Mouse (Mus musculus): Measurements from ENCODE around the gene Fam193b. TPM values are rescaled to one million over a fixed set of nuclear protein-coding genes. Genes with fewer than 3 reads are reported as not detected.

Fam193b gene
- polyA plus RNA-seq (2017; shearing (Covaris generic)), result 25.6 TPM

DNA sequence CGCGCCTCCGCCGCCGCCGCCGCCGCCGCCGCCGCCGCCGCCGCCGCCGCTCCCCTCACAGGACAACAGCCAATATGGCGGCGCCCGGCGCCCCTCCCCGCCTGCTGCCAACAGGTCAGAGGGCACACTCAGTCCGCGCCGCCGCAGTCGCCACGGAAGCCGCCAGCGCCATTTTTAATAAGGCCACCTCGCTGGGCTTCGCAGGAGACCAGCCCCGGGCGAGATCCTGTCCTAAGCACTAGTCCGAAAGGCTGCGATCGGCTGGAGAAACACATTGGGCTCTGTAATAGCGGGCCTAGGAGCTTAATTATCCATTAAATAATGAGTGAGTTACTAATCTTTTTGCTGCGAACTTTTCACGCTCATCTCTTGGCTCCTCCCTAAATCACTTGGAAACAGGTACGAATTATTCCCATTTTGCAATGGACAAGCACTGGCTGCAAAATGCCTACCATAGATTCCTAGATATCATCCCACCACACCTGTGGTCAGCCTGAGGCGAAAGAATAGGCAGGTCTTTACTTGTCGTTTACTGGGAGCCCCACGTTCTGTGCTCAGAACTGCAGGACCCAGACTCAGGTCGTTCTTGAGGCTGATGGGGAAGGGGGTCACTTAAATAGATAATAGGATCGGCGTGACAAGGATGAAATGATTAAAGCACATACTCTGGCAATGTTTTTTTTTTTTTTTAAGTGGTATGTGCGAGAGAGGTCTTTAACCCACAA lies at the start of gene Fam193b:
Gene Fam193b (minus strand): TSS at position 94 of the 725 bp plus-strand sequence.

DNA sequence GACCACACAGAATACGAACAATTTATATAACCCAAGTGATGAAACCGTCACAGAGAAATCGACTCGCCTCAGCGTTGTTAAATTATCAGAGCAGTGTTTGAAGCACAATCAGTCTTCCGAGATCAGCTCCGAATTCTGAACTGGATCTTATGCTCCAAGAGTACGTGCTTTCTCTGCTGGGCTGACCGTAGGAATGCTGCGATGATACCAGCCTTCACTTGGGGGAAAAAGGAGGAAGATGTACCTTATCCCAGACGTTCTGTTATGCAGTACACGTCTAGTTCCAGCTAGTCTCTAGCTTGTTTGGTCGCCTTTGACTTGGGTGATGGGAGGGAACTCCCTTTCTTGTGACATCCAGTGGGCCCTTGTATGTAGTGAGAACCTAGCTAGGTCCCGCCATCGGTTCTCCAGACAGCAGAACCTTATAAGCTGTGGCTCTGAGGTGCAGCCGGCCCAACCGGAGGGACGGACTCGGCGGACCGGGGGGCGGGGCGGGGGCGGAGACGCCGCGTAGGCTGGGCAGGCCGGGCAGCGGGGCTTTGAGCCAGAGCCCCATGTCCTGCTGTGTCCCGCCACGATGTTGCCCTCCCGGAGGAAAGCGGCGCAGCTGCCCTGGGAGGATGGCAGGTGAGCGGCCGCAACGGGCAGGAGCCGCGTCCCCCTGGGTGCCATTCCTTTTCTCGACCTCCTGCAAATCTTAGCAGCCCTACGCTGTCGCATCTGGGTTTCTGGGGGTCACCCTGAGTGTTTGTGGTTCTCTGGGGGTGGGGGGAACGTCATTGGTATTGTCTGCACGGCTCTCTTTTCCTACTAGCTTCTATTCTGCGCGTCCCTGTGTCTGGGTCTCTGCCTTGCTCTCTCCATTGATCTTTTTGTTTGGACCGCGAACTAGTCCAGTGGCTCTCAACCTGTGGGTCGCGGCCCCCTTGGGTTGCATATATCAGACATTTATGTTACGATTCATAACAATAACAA lies 28.9 kb upstream of the Fam193b start, which contains the start of gene B4galt7:
Gene B4galt7 (plus strand): TSS at position 331 of the 975 bp plus-strand sequence.

DNA sequence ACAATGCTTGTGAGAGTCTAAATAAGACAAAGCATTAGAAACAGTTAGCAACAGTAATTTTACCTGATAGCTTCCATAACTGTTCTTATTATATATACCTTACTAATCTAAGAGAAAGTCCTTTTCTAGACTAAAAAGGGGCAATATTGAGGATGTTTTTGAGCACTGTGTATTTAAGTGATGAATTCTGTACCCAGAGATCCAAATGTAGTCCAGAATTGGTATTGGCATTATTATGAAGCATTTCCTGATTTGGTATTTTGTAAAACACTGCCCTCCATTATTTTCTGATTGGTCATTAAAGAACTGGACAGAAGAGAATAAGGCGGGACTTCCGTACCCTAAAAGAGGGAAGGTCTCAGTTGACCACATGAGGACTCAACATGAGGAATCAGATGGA lies 2.5 kb upstream of the Fam193b start, which contains the start of gene Tmed9:
Gene Tmed9 (plus strand): TSS at position 301 of the 400 bp plus-strand sequence.

DNA sequence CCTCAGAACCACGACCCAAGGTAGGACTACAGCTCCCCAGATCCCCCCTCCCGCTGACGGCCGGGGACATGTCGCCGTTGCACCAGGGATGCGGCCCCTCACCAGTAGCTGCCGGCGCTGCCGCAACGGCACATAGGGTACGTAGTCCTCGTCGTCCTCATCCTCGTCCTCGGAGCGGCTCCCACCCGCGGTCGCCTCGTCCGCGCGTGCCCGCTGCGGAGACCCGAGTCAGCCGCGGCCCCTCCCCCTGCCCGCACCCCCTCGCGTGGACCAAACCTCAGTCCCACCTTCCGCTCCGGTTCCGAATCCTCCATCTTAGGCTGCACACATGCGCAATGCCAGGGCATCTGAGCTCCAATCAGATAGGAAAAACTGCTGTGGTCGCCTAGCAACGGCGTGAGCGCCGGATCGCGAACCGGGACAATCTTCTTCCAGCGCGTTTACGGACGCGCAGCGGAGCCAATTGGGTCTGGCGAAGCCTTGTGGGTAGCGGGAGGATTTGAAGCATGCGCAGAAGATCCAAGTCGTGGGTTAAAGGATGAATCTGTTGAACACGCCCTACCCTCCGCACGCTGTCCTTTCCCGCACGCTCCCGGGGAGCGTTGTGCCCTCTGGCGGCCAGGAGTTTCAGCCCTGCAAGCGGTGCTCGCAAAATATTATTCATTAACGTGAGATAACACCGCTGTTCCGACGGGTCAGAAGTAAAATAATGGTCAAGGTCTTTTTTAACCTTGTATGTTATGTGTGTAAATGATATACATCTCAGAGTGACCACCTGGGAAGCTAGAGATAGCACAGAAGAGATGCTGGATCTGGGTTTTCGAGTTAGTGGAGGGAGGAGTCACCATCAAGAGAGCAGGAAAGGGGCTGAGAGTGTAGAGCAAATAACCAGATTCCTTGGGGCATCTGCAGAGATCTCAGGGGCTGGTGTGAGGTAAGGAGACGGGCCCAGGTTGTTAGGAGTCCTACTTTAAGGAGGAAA lies 34.4 kb downstream of the Fam193b start, which contains the start of gene Ddx41:
Gene Ddx41 (minus strand): TSS at position 465 of the 982 bp plus-strand sequence.

DNA sequence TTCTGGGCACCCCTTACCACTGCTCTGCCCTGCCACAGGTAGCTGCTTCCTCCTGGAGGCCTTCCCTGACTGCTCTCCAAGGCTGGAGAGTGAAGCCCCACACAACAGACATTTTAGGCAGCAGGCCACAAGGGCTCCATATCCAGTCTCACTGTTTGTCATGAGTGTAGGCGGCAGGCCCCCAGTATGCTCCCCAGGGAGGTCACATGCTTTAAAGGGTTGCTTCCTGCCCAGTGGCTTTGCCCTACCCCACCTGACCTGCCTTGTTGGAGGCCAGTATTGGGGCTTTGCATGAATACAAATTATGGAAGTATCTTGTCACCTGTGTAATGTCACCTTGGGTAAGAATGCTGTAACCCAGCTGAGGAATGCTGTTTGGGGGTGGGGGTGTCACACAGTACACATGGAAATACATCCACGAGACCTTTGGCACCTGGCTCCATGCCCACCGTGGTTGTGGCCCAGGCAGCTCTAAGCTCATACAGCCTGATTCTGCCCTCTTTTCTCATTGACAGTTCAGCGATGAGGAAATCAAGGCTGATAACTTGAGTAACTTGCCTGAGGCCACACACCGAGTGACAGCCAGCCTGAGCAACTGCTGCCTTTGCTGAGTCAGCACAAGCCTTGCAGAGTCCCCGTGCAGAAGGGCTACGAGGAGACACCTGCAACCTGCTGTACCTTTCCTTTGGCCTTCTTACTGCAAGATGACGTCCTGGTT lies 41.6 kb downstream of the Fam193b start, which contains the start of gene Dok3:
Gene Dok3 (minus strand): TSS at position 99 of the 718 bp plus-strand sequence.

DNA sequence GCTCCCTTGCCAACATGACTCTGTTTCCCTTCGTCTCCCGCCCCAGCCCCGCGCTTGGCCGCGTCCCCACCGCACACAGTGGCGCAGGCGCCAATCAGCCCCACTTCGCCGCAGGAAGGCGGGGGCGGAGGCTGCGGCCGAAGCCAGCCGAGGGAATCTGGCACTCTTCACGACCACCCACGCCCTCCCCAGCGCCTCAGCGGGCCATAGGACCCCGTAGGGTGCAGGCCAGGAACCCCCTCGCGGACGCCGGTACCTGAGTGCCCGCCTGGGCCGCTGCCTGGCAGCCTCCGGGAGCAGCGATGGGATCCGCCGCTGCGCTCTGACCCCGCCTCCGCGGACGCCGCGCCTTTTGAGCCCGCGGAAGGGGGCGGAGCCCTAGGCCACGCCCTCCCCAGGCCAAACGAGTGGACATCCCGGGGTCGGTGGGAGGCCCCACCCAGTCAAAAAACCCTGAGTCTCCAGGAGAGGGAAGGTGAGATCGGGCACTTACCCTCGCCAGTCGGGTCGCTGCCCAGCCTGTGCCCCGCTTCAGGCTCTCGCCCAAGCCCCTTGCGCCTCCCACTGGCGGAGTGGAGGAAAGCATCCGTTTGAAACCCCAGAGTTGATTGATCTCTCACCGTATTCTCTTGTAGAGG lies 57.7 kb downstream of the Fam193b start, which contains the start of gene Pdlim7:
Gene Pdlim7 (minus strand): TSS at position 566 of the 638 bp plus-strand sequence.

Other genes starting within 250 kb of the Fam193b start
- 17.2 TPM for gene Rab24, start 249.2 kb downstream of the Fam193b start, polyA plus RNA-seq (2017; shearing (Covaris generic))
- gene Mxd3, start 241.3 kb downstream of the Fam193b start, polyA plus RNA-seq (2017; shearing (Covaris generic)), result 5.0 TPM
- gene Lman2, start 208.3 kb downstream of the Fam193b start, polyA plus RNA-seq (2017; shearing (Covaris generic)), result 166 TPM
- 174 TPM for gene Rgs14, start 201.4 kb downstream of the Fam193b start, polyA plus RNA-seq (2017; shearing (Covaris generic))
- gene Slc34a1, start 172.9 kb downstream of the Fam193b start, polyA plus RNA-seq (2017; shearing (Covaris generic)), result not detected
- not detected for gene Pfn3, start 155.9 kb downstream of the Fam193b start, polyA plus RNA-seq (2017; shearing (Covaris generic))
- gene F12, start 144.3 kb downstream of the Fam193b start, polyA plus RNA-seq (2017; shearing (Covaris generic)), result not detected
- gene Grk6, start 126.0 kb downstream of the Fam193b start, polyA plus RNA-seq (2017; shearing (Covaris generic)), result 17.4 TPM
- gene Prr7, start 106.9 kb downstream of the Fam193b start, polyA plus RNA-seq (2017; shearing (Covaris generic)), result not detected
- not detected for gene Dbn1, start 83.0 kb downstream of the Fam193b start, polyA plus RNA-seq (2017; shearing (Covaris generic))
- gene Pdlim7, start 57.4 kb downstream of the Fam193b start, polyA plus RNA-seq (2017; shearing (Covaris generic)), result 13.1 TPM
- gene Dok3, start 41.8 kb downstream of the Fam193b start, polyA plus RNA-seq (2017; shearing (Covaris generic)), result 2.8 TPM
- 88.4 TPM for gene Ddx41, start 34.5 kb downstream of the Fam193b start, polyA plus RNA-seq (2017; shearing (Covaris generic))
- 294 TPM for gene Tmed9, start 2.6 kb upstream of the Fam193b start, polyA plus RNA-seq (2017; shearing (Covaris generic))
- 46.0 TPM for gene B4galt7, start 28.8 kb upstream of the Fam193b start, polyA plus RNA-seq (2017; shearing (Covaris generic))
- 41.7 TPM for gene Caml, start 51.9 kb upstream of the Fam193b start, polyA plus RNA-seq (2017; shearing (Covaris generic))
- 79.8 TPM for gene Ddx46, start 63.9 kb upstream of the Fam193b start, polyA plus RNA-seq (2017; shearing (Covaris generic))
- 8.8 TPM for gene B230219D22Rik, start 122.0 kb upstream of the Fam193b start, polyA plus RNA-seq (2017; shearing (Covaris generic))
- 65.4 TPM for gene Txndc15, start 143.5 kb upstream of the Fam193b start, polyA plus RNA-seq (2017; shearing (Covaris generic))
- gene Pcbd2, start 156.2 kb upstream of the Fam193b start, polyA plus RNA-seq (2017; shearing (Covaris generic)), result 11.8 TPM
- gene Catsper3, start 213.4 kb upstream of the Fam193b start, polyA plus RNA-seq (2017; shearing (Covaris generic)), result not detected

Measured in activated CD4-positive, CD25-positive, alpha-beta regulatory T cell, adult 9 weeks (primary cell).